ENCODE assay signal across 8 mouse cellular contexts in genomic region chr4:44013391-44014070, GRCm38 (mm10). TPM values are rescaled to one million over a fixed set of nuclear protein-coding genes. Genes with fewer than 3 reads are reported as not detected.
DNase-seq lines count a peak whose midpoint lies in the region; ATAC-seq lines count a peak whose summit lies in the region.

No protein-coding gene starts in this region.

- no peaks in the 10 kb centered on the region for H3K36me3 ChIP-seq in neural tube, embryonic 11.5 days (ENCODE audit: control insufficient read depth, insufficient read depth, low read length)
- H3K36me3 ChIP-seq in embryonic facial prominence, embryonic 15.5 days = peaks cover 5% of the 10 kb centered on the region; the same call in 1 of the 2 replicates
- 0 out of 2 replicates have a peak, but pooled peaks cover 2% of the 10 kb centered on the region for H3K36me3 ChIP-seq in limb, embryonic 11.5 days (ENCODE audit: control insufficient read depth, insufficient read depth, low read length)
- H3K36me3 ChIP-seq in stomach, embryonic 14.5 days (ENCODE audit: control insufficient read depth, insufficient read depth, low read length) = peaks cover 6% of the 10 kb centered on the region; the same call in 1 of the 2 replicates

- ATAC-seq in neural tube, embryonic 11.5 days (ENCODE audit: insufficient read depth, low FRiP score, low TSS enrichment) = no peak
- ATAC-seq in embryonic facial prominence, embryonic 15.5 days (ENCODE audit: insufficient number of reproducible peaks, low FRiP score, low TSS enrichment, low read depth) = no peak
- no peak for ATAC-seq in limb, embryonic 11.5 days (ENCODE audit: insufficient number of reproducible peaks, low FRiP score, low TSS enrichment, low read depth)
- no peak for ATAC-seq in stomach, embryonic 14.5 days (ENCODE audit: insufficient number of reproducible peaks, insufficient read depth, low FRiP score, low read depth)

- H3K9me3 ChIP-seq in neural tube, embryonic 11.5 days (ENCODE audit: control insufficient read depth, low read length) = no peaks in the 10 kb centered on the region
- no peaks in the 10 kb centered on the region for H3K9me3 ChIP-seq in embryonic facial prominence, embryonic 15.5 days (replicated peaks)
- H3K9me3 ChIP-seq in limb, embryonic 11.5 days (ENCODE audit: control insufficient read depth, low read length) = no peaks in the 10 kb centered on the region
- H3K9me3 ChIP-seq in stomach, embryonic 14.5 days (ENCODE audit: control insufficient read depth, low read depth, low read length) = no peaks in the 10 kb centered on the region

- H3K4me3 ChIP-seq in neural tube, embryonic 11.5 days (ENCODE audit: low read depth, low read length) = peak overlapping the region; percentile 96
- peak overlapping the region; percentile 80 for H3K4me3 ChIP-seq in embryonic facial prominence, embryonic 15.5 days (replicated peaks)
- peak overlapping the region; percentile 85 for H3K4me3 ChIP-seq in limb, embryonic 11.5 days (ENCODE audit: low read depth, low read length)
- peak overlapping the region; percentile 97 for H3K4me3 ChIP-seq in stomach, embryonic 14.5 days (ENCODE audit: low read depth, low read length)

- H3K4me2 ChIP-seq in neural tube, embryonic 11.5 days (ENCODE audit: low read depth) = peak overlapping the region; percentile 83
- peak overlapping the region; percentile 84 for H3K4me2 ChIP-seq in embryonic facial prominence, embryonic 15.5 days (replicated peaks)
- peak overlapping the region; percentile 70 for H3K4me2 ChIP-seq in limb, embryonic 11.5 days (ENCODE audit: low read depth, severe bottlenecking)
- H3K4me2 ChIP-seq in stomach, embryonic 14.5 days (replicated peaks; ENCODE audit: low read depth, low read length) = peak overlapping the region; percentile 89

- no peak overlapping the region for H3K27ac ChIP-seq in neural tube, embryonic 11.5 days (ENCODE audit: low read depth, low read length)
- no peak overlapping the region for H3K27ac ChIP-seq in embryonic facial prominence, embryonic 15.5 days (replicated peaks)
- no peak overlapping the region for H3K27ac ChIP-seq in limb, embryonic 11.5 days (replicated peaks; ENCODE audit: low read depth, low read length)
- H3K27ac ChIP-seq in stomach, embryonic 14.5 days (ENCODE audit: low read length) = no peak overlapping the region; the same call in 1 of the 2 replicates

- H3K27me3 ChIP-seq in neural tube, embryonic 11.5 days (ENCODE audit: control insufficient read depth, insufficient read depth, low read length) = no peaks in the 10 kb centered on the region
- H3K27me3 ChIP-seq in embryonic facial prominence, embryonic 15.5 days = no peaks in the 10 kb centered on the region
- H3K27me3 ChIP-seq in limb, embryonic 11.5 days (ENCODE audit: control insufficient read depth, insufficient read depth, low read length) = no peaks in the 10 kb centered on the region
- H3K27me3 ChIP-seq in stomach, embryonic 14.5 days (ENCODE audit: control insufficient read depth, insufficient read depth, low read length) = no peaks in the 10 kb centered on the region

- H3K9ac ChIP-seq in neural tube, embryonic 11.5 days (ENCODE audit: low read length) = peak overlapping the region; percentile 83
- peak overlapping the region; percentile 95 for H3K9ac ChIP-seq in embryonic facial prominence, embryonic 15.5 days
- peak overlapping the region; percentile 85; the same call in 1 of the 2 replicates for H3K9ac ChIP-seq in limb, embryonic 11.5 days (ENCODE audit: low read length)
- peak overlapping the region; percentile 93 for H3K9ac ChIP-seq in stomach, embryonic 14.5 days (replicated peaks; ENCODE audit: low read depth, low read length)

- DNase-seq in neural tube, embryonic 11.5 days (ENCODE audit: low spot score) = no peak
- DNase-seq in neural tube, embryonic 10.5 days (ENCODE audit: extremely low spot score, low spot score) = no peak
- no peak for DNase-seq in limb, embryonic 11.5 days (ENCODE audit: low spot score)
- DNase-seq in layer of hippocampus, postnatal 10 days (ENCODE audit: low spot score in 2 of 2) = no peak
- no peak for DNase-seq in kidney, postnatal 25 days
- DNase-seq in gastrocnemius, adult 8-10 months (ENCODE audit: low spot score in 2 of 2) = no peak

- H3K4me1 ChIP-seq in neural tube, embryonic 11.5 days (ENCODE audit: control insufficient read depth, insufficient read depth, low read length) = peaks cover 12% of the 10 kb centered on the region
- H3K4me1 ChIP-seq in embryonic facial prominence, embryonic 15.5 days = peaks cover 24% of the 10 kb centered on the region
- H3K4me1 ChIP-seq in limb, embryonic 11.5 days (ENCODE audit: control insufficient read depth, insufficient read depth, low read length) = peaks cover 6% of the 10 kb centered on the region; the same call in 1 of the 2 replicates
- peaks cover 17% of the 10 kb centered on the region; the same call in 1 of the 2 replicates for H3K4me1 ChIP-seq in stomach, embryonic 14.5 days (ENCODE audit: control insufficient read depth, insufficient read depth, low read length)

- WGBS in neural tube, embryonic 11.5 days = 30% methylated on average over 11 of the region's 11 CpGs
- 22% methylated on average over 11 of the region's 11 CpGs for WGBS in embryonic facial prominence, embryonic 15.5 days
- WGBS in limb, embryonic 11.5 days = 31% methylated on average over 11 of the region's 11 CpGs
- WGBS in stomach, embryonic 14.5 days = 22% methylated on average over 11 of the region's 11 CpGs

RNA-seq across cellular contexts. Expression of gene Clta, which starts 9.3 kb away (rescaled TPM):
- 257 and 258 TPM in 2 replicates for polyA plus RNA-seq in neural tube, embryonic 11.5 days (2014; fragmentation: Nextera tagmentation; extraction: Ambion mirVana)
- polyA plus RNA-seq in embryonic facial prominence, embryonic 15.5 days (2015; fragmentation: Nextera tagmentation; extraction: Ambion mirVana) = 247 and 259 TPM in 2 replicates
- polyA plus RNA-seq in limb, embryonic 11.5 days (2014; fragmentation: Nextera tagmentation; extraction: Ambion mirVana) = 251 and 264 TPM in 2 replicates
- 234 and 237 TPM in 2 replicates for polyA plus RNA-seq in stomach, embryonic 14.5 days (2014; fragmentation: Nextera tagmentation; extraction: Ambion mirVana)
- 100 to 1,000 TPM; 325 to 347 TPM for total RNA-seq in layer of hippocampus, postnatal 10 days (2021)
- total RNA-seq in gastrocnemius, adult 8-10 months (2022) = 10 to 100 TPM; 41.3 to 51.1 (median 46.3) TPM

RNA-seq across cellular contexts. Expression of gene Ccin, which starts 30.2 kb away (rescaled TPM):
- not detected in 2 replicates for polyA plus RNA-seq in neural tube, embryonic 11.5 days (2014; fragmentation: Nextera tagmentation; extraction: Ambion mirVana)
- not detected in 2 replicates for polyA plus RNA-seq in embryonic facial prominence, embryonic 15.5 days (2015; fragmentation: Nextera tagmentation; extraction: Ambion mirVana)
- not detected in 2 replicates for polyA plus RNA-seq in limb, embryonic 11.5 days (2014; fragmentation: Nextera tagmentation; extraction: Ambion mirVana)
- polyA plus RNA-seq in stomach, embryonic 14.5 days (2014; fragmentation: Nextera tagmentation; extraction: Ambion mirVana) = not detected in 2 replicates
- not detected for total RNA-seq in layer of hippocampus, postnatal 10 days (2021)
- not detected for total RNA-seq in gastrocnemius, adult 8-10 months (2022)

RNA-seq across cellular contexts. Expression of gene Glipr2, which starts 56.3 kb away (rescaled TPM):
- 109 and 117 TPM in 2 replicates for polyA plus RNA-seq in neural tube, embryonic 11.5 days (2014; fragmentation: Nextera tagmentation; extraction: Ambion mirVana)
- 84.4 and 102 TPM in 2 replicates for polyA plus RNA-seq in embryonic facial prominence, embryonic 15.5 days (2015; fragmentation: Nextera tagmentation; extraction: Ambion mirVana)
- polyA plus RNA-seq in limb, embryonic 11.5 days (2014; fragmentation: Nextera tagmentation; extraction: Ambion mirVana) = 70.4 and 75.2 TPM in 2 replicates
- polyA plus RNA-seq in stomach, embryonic 14.5 days (2014; fragmentation: Nextera tagmentation; extraction: Ambion mirVana) = 117 and 121 TPM in 2 replicates
- 1 to 10 TPM; 1.9 to 2.4 TPM for total RNA-seq in layer of hippocampus, postnatal 10 days (2021)
- total RNA-seq in gastrocnemius, adult 8-10 months (2022) = 1 to 10 TPM in 2 of 4 experiments, under 1 TPM in 2; 0.58 to 1.8 (median 1.1) TPM
